Mouse (Mus musculus) large intestine, adult 2 months (tissue): ENCODE measurements at regions not wholly inside any gene's neighbourhood (a gene's known extent, or its start where the extent isn't known, plus 50 kb on each side); places are given as distances from the start of the nearest gene placed in this dataset.

ENCODE experiments used
- DNase-seq: peaks from one replicate; pipeline ENCODE4 v3.0.0-alpha.2; 2012; ENCODE audit warnings: low read depth, low spot score
- WGBS: fragments of 180-500 bp; shearing (Covaris S2); methylation state at CpG from one replicate; pipeline ENCODE4 v1.1.7; 2018; 5-methylcytosine and 5-hydroxymethylcytosine counted together

DNA sequence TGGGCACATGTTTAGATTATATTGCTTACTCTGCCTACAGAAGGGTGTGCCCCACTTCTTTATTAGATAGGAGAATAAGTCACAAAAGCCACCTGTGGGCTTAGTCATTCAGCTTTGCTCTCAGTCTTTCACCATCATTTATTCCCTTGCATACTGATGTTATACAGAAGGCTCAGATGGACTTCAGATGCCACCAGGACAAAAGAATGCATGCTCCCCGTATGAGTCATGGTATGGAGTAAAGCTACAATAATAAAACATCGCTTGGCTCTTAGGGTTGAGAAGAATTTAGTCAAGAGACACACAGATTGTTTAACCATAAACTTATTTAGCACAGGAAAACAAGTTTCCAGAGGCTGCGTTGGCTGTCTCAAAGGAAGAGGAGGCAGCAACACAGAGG lies 1473.5 kb downstream of the Slc22a22 start:
- WGBS: 64% methylated on average over 3 of the region's 3 CpGs
- DNase-seq: no peak

DNA sequence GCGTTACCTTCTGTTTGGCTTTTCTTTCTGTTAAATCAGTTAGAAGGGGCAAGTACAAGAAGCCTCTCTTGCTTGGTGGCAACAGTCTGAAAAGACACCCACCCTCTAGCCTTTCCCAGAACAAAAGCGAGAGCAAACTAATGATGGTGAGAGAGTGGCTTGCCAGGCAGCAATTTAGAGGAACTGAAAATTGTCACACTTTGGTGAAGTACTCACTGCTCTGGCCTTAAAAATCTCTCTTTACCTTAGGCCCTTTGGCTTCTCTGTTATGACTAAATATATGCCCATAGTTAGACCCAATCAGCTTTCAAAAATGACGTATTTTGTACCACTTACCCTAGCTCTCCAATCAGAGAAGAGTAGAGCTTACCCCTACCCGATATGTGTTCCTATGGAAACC lies 1477.8 kb downstream of the Slc22a22 start:
- 86% methylated on average over 4 of the region's 4 CpGs for WGBS
- DNase-seq: no peak

DNA sequence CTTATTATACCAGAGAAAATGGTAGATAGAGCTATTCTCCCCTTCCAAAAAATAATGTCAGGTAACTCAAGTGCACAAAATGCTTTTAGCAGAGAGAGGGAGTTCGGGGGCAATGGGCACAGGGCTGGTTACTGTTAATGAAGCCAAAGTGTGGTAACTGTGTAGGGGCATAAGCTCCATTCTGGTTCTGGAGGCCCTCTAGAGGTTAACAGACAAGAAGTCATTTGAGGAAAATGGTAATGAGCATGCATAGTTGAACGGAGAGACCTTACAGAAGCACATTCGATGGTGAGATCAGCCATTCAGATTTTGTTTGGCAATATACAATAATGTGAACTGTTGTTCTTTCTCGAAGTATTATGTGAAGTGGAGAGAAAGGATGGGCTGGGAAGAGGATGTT lies 1479.4 kb downstream of the Slc22a22 start:
- 71% methylated on average over 4 of the region's 4 CpGs for WGBS

GRCm38 (mm10) chr15:55994680-55995079 lies 1482.7 kb downstream of the Slc22a22 start:
- 75% methylated on average over 3 of the region's 3 CpGs for WGBS
- DNase-seq: no peak

More for the DNA sequence above, 1479.4 kb downstream of the Slc22a22 start:
- no peak for DNase-seq

DNA sequence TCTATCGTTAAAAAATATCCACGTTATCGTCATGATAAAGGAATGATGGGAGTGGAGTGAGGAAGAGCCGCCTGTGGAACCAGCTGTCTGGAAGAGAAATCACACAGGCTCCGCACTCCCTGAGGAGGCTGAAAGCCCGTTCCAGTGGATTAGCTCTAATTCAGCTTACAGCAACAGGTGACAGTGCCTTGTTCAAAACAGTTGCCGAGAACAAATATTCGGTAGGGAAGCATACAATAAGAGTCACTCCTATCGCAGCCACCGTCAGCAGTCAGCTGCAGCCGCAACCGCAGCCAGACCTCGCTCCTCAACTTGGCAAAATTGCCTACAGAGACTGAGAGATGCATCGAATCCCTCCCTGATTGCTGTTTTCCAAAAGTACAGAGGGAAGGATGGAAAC lies 1501.6 kb downstream of the Slc22a22 start:
- 80% methylated on average over 14 of the region's 14 CpGs for WGBS
- no peak for DNase-seq

DNA sequence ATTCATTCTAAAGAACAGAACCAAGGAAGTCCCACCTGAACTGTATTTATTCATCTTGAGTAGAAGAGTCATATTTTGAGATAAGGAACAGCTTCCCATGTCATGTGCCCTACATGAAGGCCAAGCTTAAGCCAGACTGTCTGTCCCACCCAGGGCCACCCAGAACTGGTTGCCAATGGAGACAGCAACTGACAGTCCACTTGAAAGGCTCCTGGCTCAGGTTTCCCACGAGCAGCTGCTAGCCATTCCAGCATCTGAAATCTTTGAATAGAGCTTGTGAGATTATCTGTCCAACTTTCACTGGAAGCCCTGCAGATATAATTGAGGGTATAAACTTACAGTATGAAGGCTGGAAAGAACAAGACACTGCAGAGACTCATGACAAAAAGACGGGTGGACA lies 1510.6 kb downstream of the Slc22a22 start:
- WGBS: 42% methylated on average over 2 of the region's 2 CpGs
- DNase-seq: no peak

DNA sequence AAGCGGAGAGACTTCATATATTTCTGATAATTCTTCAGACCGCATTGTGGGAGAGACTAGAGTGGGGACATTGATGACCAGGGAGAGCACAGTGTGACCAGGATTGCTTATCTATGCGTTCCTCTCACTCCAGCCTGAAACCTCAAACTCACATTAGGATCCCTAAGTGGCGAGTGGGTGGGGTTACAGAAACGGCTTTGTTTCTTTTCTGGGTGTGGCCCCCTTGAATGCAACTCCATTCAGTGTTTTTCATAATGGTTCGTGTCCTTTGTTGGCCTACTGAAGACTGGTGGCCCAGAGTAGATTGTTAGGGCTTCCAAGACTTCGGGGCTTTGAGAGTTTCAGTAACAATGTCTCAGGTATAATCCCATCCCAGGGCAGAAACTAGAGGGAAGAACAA lies 1512.1 kb downstream of the Slc22a22 start:
- 63% methylated on average over 7 of the region's 7 CpGs for WGBS
- DNase-seq: no peak

- DNase-seq: no peak
- 91% methylated on average over 3 of the region's 3 CpGs for WGBS
These were observed 1515.3 kb downstream of the Slc22a22 start for GRCm38 (mm10) chr15:55962093-55962492.
